Mouse (Mus musculus) mature B cell (primary cell): ENCODE data around the gene Olfr380.

Source experiments
- in situ Hi-C: fragments of 300-500 bp; cut with MboI; formaldehyde crosslinking; loops from 2 replicates; pipeline ENCODE4 v1.14.3; 2019

Gene Olfr380

GRCm38 (mm10) chr11:73457408-73457807 lies at the start of gene Olfr380:
Gene Olfr380, minus strand, starts transcription at chr11:73457508.
- in situ Hi-C loops, result no loop called here

GRCm38 (mm10) chr11:73491503-73491902 lies 34.2 kb upstream of the Olfr380 start, which contains the start of gene Olfr381:
Gene Olfr381, minus strand, starts transcription at chr11:73491603.
- in situ Hi-C loops, result no loop called here

- in situ Hi-C loops, result no loop called here
Observed at GRCm38 (mm10) chr11:73428377-73428776, 28.9 kb downstream of the Olfr380 start, which contains the start of gene Olfr378. Gene Olfr378, minus strand, starts transcription at chr11:73428477.
